Mouse (Mus musculus): ENCODE results near the gene Tmod1.

The Tmod1 gene

DNA sequence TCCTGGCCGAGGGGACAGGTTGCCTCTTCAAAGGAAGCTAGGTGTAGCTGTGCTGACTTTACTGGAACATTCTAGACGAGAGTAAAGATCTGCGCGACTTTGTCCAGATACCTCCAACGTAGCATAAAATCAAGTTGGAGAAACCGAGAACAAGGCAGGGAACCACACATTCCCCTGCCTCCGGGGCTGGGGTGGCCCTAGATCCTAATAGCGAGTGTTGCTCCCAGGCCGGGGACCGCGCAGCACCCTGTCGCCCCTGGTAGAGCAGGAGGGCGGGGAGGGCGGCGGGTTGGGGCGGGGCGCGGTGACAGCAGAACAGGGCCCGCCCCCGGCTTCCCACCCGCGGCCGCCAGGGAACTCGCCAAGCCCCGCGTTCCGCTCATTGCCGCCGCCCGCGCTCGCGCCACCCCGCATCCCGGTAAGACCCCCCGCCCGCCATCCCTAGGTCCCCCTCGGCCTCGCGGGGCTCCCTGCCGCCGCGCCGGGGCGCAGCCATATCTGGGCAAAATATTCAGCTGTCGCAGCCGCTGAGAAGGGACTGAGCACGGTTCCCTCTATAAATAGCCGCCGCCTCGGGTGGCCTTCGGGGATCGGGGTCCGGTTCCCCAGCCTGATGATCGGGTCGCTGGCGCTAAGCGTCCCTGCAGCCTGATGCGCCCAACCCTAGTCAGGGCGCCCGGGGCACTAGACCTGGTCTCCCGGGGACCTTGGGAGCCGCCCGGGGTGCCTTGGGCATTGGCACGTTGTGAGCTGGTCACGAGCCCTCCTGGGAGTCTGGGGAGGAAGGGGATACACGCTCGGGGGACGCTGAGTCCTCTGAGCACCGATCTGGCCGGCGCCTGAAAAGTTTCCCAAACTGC is at the start of gene Tmod1:
TSS of gene Tmod1 (plus strand) at position 44 of the 860 bp plus-strand sequence.
- peak; percentile 53 for DNase-seq

DNA sequence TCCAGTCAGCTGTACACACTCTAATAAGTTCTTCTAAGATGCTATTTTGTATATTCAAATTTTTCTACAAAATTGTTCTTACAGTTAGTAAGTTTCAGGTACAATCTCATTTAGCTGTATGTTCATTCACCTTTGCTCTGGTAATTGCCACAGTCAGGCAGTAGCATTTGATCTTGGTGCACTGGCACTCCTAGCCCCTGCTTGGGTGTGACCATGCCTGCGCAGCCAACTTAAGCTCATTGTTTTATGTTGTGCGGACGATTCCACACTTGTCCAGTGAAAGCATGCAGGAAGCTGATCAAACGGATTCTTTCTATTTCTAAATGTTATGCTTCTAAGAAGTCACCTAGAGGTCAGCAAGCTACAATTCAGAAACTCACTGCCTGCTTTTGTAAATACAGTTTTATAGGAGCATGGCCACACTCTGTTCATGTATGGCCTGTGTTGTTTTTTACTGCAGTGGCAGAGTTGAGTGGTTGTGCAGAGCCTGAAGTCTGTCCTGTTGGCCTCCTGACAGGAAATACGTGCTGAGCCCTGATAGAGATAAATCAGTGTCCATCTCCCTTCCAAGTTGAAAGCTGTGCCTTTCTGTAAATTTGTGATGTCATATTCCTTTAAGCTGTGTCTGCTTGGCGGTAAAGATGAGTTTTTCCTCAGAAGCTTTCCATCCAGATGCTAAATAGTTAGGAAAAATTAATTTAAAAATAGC is 48.2 kb upstream of the Tmod1 start:
- no peak for DNase-seq

DNA sequence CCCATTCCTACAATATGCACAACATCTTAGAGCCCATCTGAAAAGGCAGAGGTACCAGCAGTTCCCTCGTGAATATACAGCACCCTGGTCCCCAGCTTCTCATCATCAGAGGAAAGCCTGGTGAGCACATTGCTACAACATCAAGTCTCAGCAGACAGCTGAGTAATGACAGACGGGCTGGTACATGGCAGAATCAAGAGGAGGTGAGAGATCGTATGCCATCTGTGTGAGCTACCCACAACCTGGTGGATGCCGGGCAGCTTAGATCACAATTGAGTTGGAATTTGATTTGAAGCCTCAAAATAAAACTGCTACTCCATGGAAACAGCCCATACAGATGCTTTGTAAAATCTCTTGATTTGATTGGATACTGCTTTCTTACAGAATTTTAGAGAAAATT is 40.2 kb upstream of the Tmod1 start:
- peak; percentile 83 for DNase-seq

GRCm38 (mm10) chr4:46008142-46008793 is 30.5 kb upstream of the Tmod1 start:
- no peak for DNase-seq

GRCm38 (mm10) chr4:46011698-46012097 is 27.0 kb upstream of the Tmod1 start:
- no peak for DNase-seq

DNA sequence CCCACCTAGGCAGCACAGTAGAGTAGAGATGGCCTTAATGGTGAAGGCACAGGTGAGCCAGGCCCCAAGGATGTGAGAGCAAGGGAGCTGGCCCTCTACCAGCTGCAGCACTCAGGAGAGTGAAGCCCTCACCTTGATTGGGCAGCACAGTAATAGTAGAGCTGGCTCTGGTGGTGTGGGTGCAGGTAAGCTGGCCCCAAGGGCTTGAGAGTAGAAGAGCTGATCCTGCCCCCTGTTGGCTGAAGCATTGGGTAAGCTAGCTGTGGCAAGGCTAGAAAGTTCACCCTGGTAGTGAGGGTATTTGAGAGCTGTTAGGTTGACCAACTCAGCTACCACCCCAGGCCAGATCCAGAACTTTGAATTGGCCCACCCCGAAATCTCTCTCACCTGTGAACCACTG is 23.1 kb upstream of the Tmod1 start:
- DNase-seq: no peak

- no peak for DNase-seq
Measured at GRCm38 (mm10) chr4:46023021-46023481, 15.7 kb upstream of the Tmod1 start.

DNA sequence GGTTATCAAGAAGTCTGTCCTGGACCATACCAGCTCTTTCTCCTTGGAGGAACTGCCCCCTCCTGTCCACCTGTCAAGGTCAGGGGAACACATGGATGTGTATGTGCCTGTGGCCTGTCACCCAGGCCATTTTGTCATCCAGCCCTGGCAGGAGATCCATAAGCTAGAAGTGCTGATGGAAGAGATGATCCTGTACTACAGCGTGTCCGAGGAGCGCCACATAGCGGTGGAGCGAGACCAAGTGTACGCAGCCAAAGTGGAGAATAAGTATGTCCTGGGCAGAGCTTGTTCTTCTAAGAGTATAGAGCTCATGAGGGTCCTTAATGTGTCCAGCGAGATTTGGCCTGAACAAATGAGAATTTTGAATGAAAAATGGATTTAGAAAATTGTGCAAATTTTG is 12.8 kb upstream of the Tmod1 start:
- peak; percentile 43 for DNase-seq

GRCm38 (mm10) chr4:46028224-46028623 is 10.5 kb upstream of the Tmod1 start:
- DNase-seq: no peak

DNA sequence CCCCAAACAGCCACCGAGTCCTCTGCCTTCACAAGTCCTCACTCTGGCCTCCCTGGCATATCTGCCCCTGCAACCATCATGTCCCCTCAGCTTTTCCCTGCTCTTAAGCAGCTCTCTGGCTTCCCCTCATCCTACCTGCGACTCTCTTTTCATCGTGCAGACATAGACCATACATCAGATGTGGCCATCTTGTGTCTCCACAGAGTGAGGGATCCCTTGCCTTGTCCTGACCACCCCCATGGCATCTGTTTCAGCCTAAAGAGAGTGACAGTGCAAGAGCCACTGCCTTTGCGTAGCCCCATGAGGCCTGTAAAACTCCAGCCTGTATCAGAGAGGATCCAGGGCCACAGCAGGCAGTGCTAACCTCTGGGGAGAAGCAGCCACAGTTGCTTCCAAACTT is 10.0 kb upstream of the Tmod1 start:
- no peak for DNase-seq

DNA sequence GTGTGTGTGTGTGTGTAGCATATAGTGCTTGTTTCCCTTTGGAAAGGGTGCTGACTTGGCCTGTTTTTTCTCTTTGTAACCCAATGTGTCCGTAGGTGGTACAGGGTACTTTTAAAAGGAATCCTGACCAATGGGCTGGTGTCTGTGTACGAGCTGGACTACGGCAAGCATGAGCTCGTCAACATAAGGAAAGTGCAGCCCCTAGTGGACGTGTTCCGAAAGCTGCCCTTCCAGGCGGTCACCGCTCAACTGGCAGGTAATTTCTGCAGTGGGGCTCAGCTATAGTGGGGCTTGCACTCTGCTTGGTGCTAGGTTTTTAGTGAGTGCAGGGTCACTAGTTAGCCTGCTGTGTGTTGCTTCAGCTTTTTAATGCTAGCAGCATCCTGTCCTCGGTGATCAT is 9.2 kb upstream of the Tmod1 start:
- DNase-seq: no peak

DNA sequence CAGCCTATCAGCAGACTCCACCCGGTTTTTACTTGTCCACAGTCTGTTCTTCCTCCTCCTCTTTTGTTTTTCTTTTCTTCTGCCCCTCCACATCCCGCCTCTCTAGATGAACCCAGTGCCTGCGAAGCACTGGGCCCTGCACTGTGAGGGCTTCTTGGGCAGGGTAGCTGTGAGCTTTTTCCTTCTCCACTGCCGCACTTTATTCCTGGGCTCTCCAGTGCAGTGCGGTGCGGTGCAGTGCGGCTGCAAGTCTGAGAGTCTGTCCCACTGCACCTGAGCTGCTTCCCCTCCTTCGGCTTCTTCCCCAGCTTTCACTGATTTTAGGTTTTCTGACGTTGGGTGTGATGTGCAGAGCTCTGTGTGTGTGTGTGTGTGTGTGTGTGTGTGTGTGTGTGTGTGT is 6.3 kb upstream of the Tmod1 start:
- DNase-seq: no peak

DNA sequence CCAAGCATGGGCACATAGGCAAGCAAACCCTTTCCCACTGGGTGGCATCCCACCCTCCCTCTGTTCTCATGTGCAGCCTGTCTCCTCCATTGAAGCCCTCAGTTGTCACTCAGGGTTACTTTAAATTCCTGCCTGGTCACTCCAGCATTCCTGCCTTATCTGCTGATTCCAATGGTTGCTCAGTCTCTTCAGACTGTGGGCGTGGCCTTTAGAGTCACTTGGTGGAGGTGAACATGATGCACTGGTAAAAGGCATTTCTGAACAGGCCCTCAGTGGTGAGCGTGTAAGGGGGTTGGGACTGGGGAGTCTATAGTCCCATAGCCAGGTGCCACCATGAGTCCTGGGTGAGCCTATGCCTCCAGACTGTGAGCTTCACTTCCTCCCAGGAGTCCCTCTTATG is 5.5 kb upstream of the Tmod1 start:
- DNase-seq: no peak

DNA sequence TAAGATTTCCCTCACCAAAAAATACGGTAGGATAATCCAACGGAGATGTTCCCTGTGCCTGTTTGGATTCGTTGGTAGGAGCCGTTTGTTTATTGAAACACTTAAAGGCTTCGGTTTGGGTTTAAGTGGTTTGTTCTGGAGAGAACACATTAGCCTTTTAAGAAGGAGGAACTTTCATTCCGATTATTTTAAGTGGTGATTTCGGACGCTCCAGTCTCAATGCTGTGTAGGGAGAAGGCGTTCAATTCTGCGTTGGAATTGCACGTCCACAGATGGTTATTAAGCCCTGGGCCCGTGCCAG is 194 bp upstream of the Tmod1 start:
- DNase-seq: no peak

- DNase-seq: no peak
Measured at GRCm38 (mm10) chr4:46039899-46040298, 1.2 kb downstream of the Tmod1 start.

DNA sequence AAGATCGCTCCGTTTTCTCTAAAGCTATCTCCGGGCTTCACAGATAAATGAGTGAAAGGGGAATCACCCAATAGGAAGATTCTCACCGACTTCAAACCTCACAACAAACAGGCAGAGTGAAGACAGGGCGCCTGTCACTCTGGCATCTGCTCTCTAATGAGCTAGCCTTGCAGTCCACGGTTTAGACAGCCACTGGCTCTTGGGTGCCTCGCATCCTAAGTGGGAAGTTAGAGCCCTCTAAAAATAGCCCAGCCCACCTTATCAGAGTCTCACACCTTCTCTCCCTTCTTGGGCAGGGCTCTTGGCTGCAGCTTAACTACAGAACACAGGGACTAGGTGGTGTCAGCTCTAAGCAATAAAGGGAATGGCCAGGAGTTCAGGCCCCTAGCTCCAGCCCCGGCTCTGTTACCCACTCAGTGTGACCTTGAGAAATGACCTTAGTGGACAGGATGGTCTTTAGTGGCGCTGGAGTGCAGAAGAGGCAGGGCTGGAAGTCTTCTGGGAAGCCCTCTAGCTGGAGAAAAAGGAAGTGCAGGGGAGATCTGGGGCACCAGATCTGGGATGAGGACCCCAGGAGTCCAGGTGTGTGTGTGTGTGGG is 2.0 kb downstream of the Tmod1 start:
- DNase-seq: no peak

DNA sequence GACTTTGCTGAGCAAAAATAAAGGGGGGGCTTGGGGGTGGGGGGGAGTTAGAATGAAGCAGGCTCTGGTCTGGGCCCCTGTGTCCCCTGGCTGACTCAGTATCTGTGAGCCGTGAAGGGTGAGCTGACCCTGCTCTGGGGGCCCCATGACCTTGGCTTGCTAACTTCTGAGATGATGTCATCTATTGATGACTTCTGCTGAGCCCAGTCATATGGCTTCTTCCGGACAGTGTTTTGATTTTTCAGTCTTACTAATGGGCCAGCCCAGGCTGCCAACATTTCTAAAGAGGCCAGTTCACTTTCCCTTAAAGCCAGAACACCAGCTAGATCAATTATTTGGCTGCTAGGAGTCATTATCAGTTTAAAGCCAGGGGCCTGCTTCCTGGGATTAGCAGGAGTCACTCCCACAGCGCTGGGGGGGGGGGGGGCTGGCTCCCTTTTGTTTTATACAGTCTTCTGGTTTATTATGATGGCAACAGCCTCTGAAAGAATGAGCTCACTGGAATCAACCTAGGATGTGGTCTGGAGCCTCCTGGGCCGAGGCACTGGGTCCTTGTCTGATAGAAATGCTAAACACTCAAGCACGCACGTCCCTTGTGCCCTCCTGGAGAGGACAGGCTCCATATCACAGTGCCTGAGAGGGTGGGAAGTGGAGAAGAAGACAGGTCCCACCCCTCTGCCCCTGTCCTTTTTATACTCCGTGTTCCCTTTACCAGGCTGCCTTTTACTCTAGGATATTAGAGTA is 3.2 kb downstream of the Tmod1 start:
- no peak for DNase-seq

GRCm38 (mm10) chr4:46042505-46042850 is 3.7 kb downstream of the Tmod1 start:
- no peak for DNase-seq

DNA sequence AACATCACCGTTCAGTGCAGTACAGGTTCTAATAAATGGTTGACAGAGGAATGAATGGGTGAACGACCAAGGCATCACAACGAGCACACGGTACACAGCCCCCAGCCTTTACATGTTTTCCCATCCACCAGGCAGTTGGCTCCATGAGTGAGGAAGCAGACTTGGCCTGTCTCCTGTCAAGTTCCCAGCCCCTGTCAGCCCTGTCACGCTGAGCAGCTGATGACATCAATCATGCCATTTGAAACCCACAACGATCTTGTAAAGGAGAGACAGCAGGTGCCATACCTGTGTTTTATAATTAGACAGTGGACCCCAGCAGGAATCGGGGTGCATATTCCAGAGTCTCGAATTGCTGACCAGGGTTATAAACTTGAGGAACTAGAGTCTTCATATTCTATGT is 4.6 kb downstream of the Tmod1 start:
- DNase-seq: no peak

GRCm38 (mm10) chr4:46047971-46048370 is 9.2 kb downstream of the Tmod1 start:
- no peak for DNase-seq

DNA sequence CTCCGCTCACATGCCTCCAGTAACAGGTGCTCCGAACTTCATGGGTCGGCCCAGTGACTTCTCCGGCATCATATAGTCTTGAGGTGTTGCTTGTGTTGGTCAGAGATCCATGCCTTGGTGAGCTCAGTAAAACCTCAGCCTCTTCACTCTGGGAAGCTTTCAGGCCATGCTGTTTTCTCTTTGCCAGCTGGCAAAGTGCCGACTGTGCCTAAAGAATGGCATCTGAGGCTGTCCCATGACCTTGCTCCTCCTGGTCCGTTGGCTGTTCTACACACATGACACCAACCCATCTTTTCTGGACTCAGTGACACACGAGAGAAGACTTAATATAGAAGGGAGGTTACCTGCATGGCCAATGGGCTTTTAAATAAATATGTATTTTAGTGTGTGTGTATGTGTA is 9.7 kb downstream of the Tmod1 start:
- no peak for DNase-seq

GRCm38 (mm10) chr4:46053323-46054107 is 14.8 kb downstream of the Tmod1 start:
- no peak for DNase-seq
